Mouse (Mus musculus): ENCODE measurements around the gene Chd9.

Chd9 gene

GRCm38 (mm10) chr8:90828181-90828986 lies at the start of gene Chd9:
Chd9 (plus strand) TSS chr8:90828352.
- peak; percentile 97 for DNase-seq

- DNase-seq, result no peak
Observed at GRCm38 (mm10) chr8:90791616-90792015, 36.5 kb upstream of the Chd9 start.

- peak; percentile 80 to 82 for DNase-seq
Observed at GRCm38 (mm10) chr8:90793710-90794109, 34.4 kb upstream of the Chd9 start.

- peak; percentile 86 to 88 for DNase-seq
Observed at GRCm38 (mm10) chr8:90794990-90795861, 32.9 kb upstream of the Chd9 start.

GRCm38 (mm10) chr8:90799473-90799872 lies 28.7 kb upstream of the Chd9 start:
- no peak for DNase-seq

GRCm38 (mm10) chr8:90813602-90814320 lies 14.4 kb upstream of the Chd9 start:
- DNase-seq, result no peak

- DNase-seq, result no peak
Observed at GRCm38 (mm10) chr8:90816061-90816882, 11.9 kb upstream of the Chd9 start.

- DNase-seq, result no peak
Observed at GRCm38 (mm10) chr8:90817293-90817692, 10.9 kb upstream of the Chd9 start, which contains the start of gene Gm19935. Gm19935 (minus strand) TSS chr8:90817393.

- DNase-seq, result no peak
Observed at GRCm38 (mm10) chr8:90819561-90820320, 8.4 kb upstream of the Chd9 start.

- no peak for DNase-seq
Observed at GRCm38 (mm10) chr8:90820321-90820696, 7.8 kb upstream of the Chd9 start.

- DNase-seq, result peak; percentile 33 to 38
Observed at GRCm38 (mm10) chr8:90822443-90822842, 5.7 kb upstream of the Chd9 start.

- DNase-seq, result no peak
Observed at GRCm38 (mm10) chr8:90825459-90825871, 2.7 kb upstream of the Chd9 start.

- DNase-seq, result peak in 1 of 2 experiments; percentile 14
Observed at GRCm38 (mm10) chr8:90828987-90829740, 1.0 kb downstream of the Chd9 start.

- no peak for DNase-seq
Observed at GRCm38 (mm10) chr8:90829825-90830224, 1.7 kb downstream of the Chd9 start.

- peak; percentile 49 to 50 for DNase-seq
Observed at GRCm38 (mm10) chr8:90830980-90831379, 2.8 kb downstream of the Chd9 start.

GRCm38 (mm10) chr8:90832576-90833289 lies 4.6 kb downstream of the Chd9 start:
- DNase-seq, result peak in 1 of 2 experiments; percentile 15

GRCm38 (mm10) chr8:90833628-90834320 lies 5.6 kb downstream of the Chd9 start:
- DNase-seq, result no peak

GRCm38 (mm10) chr8:90834321-90834672 lies 6.1 kb downstream of the Chd9 start:
- no peak for DNase-seq

- no peak for DNase-seq
Observed at GRCm38 (mm10) chr8:90837440-90837839, 9.3 kb downstream of the Chd9 start.

Measured in B cell, adult 2 months (primary cell).